Mouse (Mus musculus): ENCODE results near the gene Bicral. TPM values are rescaled to one million over a fixed set of nuclear protein-coding genes. Genes with fewer than 3 reads are reported as not detected.
A peak's percentile ranks its signal among the peaks of the same experiment; 100 is the strongest.

Gene Bicral
- 3.0 and 3.4 TPM in 2 replicates for polyA plus RNA-seq (2015; fragmentation: Nextera tagmentation; extraction: Ambion mirVana)

- peak; percentile 48 for ATAC-seq
- no peak for TF ChIP-seq EP300 (IDR thresholded peaks at IDR 0.05)
- TF ChIP-seq CTCF (IDR thresholded peaks at IDR 0.05), result no peak
- peak; percentile 88 for DNase-seq (ENCODE audit: low spot score)
- Histone ChIP-seq H3K27me3 (replicated peaks; ENCODE audit: insufficient read depth, low read length) (no peaks in the 10 kb centered on the region), H3K9me3 (ENCODE audit: low read length) (no peaks in the 10 kb centered on the region), H3K27ac (ENCODE audit: low read length) (peak within 1 kb of the TSS; percentile 100), H3K9ac (replicated peaks; ENCODE audit: low read depth) (peak within 1 kb of the TSS; percentile 100), H3K4me3 (ENCODE audit: low read depth, low read length) (peak within 1 kb of the TSS; percentile 98), H3K36me3 (ENCODE audit: insufficient read depth, low read length) (no peaks in the 10 kb centered on the region), H3K4me1 (ENCODE audit: insufficient read depth, low read depth, low read length) (peaks cover 10% of the 10 kb centered on the region; the same call in 1 of the 2 replicates), H3K4me2 (replicated peaks; ENCODE audit: low read depth, low read length) (peak within 1 kb of the TSS; percentile 73)
- WGBS, result under 1% methylated on average over 54 of the region's 65 CpGs
These were observed at the start of gene Bicral for GRCm38 (mm10) chr17:46857903-46858748. Gene Bicral (minus strand): TSS chr17:46858482.

GRCm38 (mm10) chr17:46903876-46904490 lies 45.7 kb upstream of the Bicral start:
- WGBS, result 20% methylated on average over 19 of the region's 19 CpGs
- TF ChIP-seq CTCF (IDR thresholded peaks at IDR 0.05) (peak; percentile 96), EP300 (IDR thresholded peaks at IDR 0.05) (no peak)
- peak; percentile 82 for DNase-seq (ENCODE audit: low spot score)

GRCm38 (mm10) chr17:46900941-46901340 lies 42.7 kb upstream of the Bicral start:
- Histone ChIP-seq H3K27ac (ENCODE audit: low read length) (no peak overlapping the region), H3K4me2 (replicated peaks; ENCODE audit: low read depth, low read length) (no peak overlapping the region), H3K9ac (replicated peaks; ENCODE audit: low read depth) (no peak overlapping the region), H3K4me3 (ENCODE audit: low read depth, low read length) (no peak overlapping the region), H3K4me1 (ENCODE audit: insufficient read depth, low read depth, low read length) (peaks cover 4% of the 10 kb centered on the region; the same call in 1 of the 2 replicates), H3K36me3 (ENCODE audit: insufficient read depth, low read length) (no peaks in the 10 kb centered on the region), H3K9me3 (ENCODE audit: low read length) (no peaks in the 10 kb centered on the region), H3K27me3 (replicated peaks; ENCODE audit: insufficient read depth, low read length) (no peaks in the 10 kb centered on the region)
- WGBS, result 57% methylated on average over 2 of the region's 2 CpGs
- TF ChIP-seq EP300 (IDR thresholded peaks at IDR 0.05) (no peak), CTCF (IDR thresholded peaks at IDR 0.05) (no peak)
- DNase-seq (ENCODE audit: low spot score) (no peak), ATAC-seq (no peak)

More at GRCm38 (mm10) chr17:46903876-46904490, 45.7 kb upstream of the Bicral start:
- no peaks in the 10 kb centered on the region for H3K4me1 ChIP-seq (ENCODE audit: insufficient read depth, low read depth, low read length)
- no peaks in the 10 kb centered on the region for H3K36me3 ChIP-seq (ENCODE audit: insufficient read depth, low read length)
- no peak overlapping the region for H3K27ac ChIP-seq (ENCODE audit: low read length)
- H3K9ac ChIP-seq (replicated peaks; ENCODE audit: low read depth), result no peak overlapping the region
- peak; percentile 81 for ATAC-seq
- H3K27me3 ChIP-seq (replicated peaks; ENCODE audit: insufficient read depth, low read length), result no peaks in the 10 kb centered on the region
- H3K9me3 ChIP-seq (ENCODE audit: low read length), result no peaks in the 10 kb centered on the region
- no peak overlapping the region for H3K4me2 ChIP-seq (replicated peaks; ENCODE audit: low read depth, low read length)
- no peak overlapping the region for H3K4me3 ChIP-seq (ENCODE audit: low read depth, low read length)

- ATAC-seq (peak; percentile 85), DNase-seq (ENCODE audit: low spot score) (peak; percentile 59)
- H3K36me3 ChIP-seq (ENCODE audit: insufficient read depth, low read length), result no peaks in the 10 kb centered on the region
- no peak overlapping the region for H3K4me2 ChIP-seq (replicated peaks; ENCODE audit: low read depth, low read length)
- H3K4me1 ChIP-seq (ENCODE audit: insufficient read depth, low read depth, low read length), result peaks cover 7% of the 10 kb centered on the region; the same call in 1 of the 2 replicates
- H3K27me3 ChIP-seq (replicated peaks; ENCODE audit: insufficient read depth, low read length), result no peaks in the 10 kb centered on the region
- H3K9ac ChIP-seq (replicated peaks; ENCODE audit: low read depth), result no peak overlapping the region
- no peak for TF ChIP-seq CTCF (IDR thresholded peaks at IDR 0.05)
- no peak for TF ChIP-seq EP300 (IDR thresholded peaks at IDR 0.05)
- 27% methylated on average over 13 of the region's 13 CpGs for WGBS
- H3K4me3 ChIP-seq (ENCODE audit: low read depth, low read length), result no peak overlapping the region
- H3K9me3 ChIP-seq (ENCODE audit: low read length), result no peaks in the 10 kb centered on the region
- no peak overlapping the region for H3K27ac ChIP-seq (ENCODE audit: low read length)
These were observed 39.1 kb upstream of the Bicral start for GRCm38 (mm10) chr17:46897221-46897950.

- Histone ChIP-seq H3K4me3 (ENCODE audit: low read depth, low read length) (no peak overlapping the region), H3K4me1 (ENCODE audit: insufficient read depth, low read depth, low read length) (peaks cover 18% of the 10 kb centered on the region; the same call in 1 of the 2 replicates), H3K9me3 (ENCODE audit: low read length) (no peaks in the 10 kb centered on the region), H3K27ac (ENCODE audit: low read length) (no peak overlapping the region), H3K27me3 (replicated peaks; ENCODE audit: insufficient read depth, low read length) (no peaks in the 10 kb centered on the region), H3K4me2 (replicated peaks; ENCODE audit: low read depth, low read length) (no peak overlapping the region), H3K9ac (replicated peaks; ENCODE audit: low read depth) (no peak overlapping the region), H3K36me3 (ENCODE audit: insufficient read depth, low read length) (no peaks in the 10 kb centered on the region)
- 74% methylated on average over 9 of the region's 9 CpGs for WGBS
- ATAC-seq, result no peak
- DNase-seq (ENCODE audit: low spot score), result no peak
- no peak for TF ChIP-seq CTCF (IDR thresholded peaks at IDR 0.05)
- peak; percentile 54; the same call in 1 of the 2 replicates for TF ChIP-seq EP300 (IDR thresholded peaks at IDR 0.05)
These were observed 37.1 kb upstream of the Bicral start for GRCm38 (mm10) chr17:46895426-46895825.
